Mouse (Mus musculus) thymus, postnatal 10 days (tissue): ENCODE measurements around the gene Ryk.

Experiments used
- DNase-seq, 2 experiments: peaks; one replicate each; pipeline ENCODE4 v3.0.0; 2021; ENCODE audit warnings: low spot score in 2 of 2

Ryk gene

DNA sequence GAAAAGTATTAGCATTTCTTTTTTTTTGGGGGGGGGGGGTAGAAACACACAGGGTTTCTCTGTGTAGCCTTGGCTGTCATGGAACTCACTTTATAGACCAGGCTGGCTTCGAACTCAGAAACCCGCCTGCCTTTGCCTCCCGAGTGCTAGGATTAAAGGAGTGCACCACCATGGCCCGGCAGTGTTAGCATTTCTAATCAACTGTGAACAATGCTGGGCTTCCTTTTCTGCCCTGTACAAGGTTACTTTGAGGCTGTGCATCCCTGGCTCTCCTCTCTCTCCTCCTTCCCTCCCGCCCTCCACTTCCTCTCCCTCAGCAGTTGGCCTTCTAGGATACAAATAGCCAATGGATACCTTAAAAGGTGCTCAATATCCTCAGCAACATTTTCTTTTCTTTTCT lies 114.0 kb downstream of the Ryk start:
- DNase-seq: no peak

DNA sequence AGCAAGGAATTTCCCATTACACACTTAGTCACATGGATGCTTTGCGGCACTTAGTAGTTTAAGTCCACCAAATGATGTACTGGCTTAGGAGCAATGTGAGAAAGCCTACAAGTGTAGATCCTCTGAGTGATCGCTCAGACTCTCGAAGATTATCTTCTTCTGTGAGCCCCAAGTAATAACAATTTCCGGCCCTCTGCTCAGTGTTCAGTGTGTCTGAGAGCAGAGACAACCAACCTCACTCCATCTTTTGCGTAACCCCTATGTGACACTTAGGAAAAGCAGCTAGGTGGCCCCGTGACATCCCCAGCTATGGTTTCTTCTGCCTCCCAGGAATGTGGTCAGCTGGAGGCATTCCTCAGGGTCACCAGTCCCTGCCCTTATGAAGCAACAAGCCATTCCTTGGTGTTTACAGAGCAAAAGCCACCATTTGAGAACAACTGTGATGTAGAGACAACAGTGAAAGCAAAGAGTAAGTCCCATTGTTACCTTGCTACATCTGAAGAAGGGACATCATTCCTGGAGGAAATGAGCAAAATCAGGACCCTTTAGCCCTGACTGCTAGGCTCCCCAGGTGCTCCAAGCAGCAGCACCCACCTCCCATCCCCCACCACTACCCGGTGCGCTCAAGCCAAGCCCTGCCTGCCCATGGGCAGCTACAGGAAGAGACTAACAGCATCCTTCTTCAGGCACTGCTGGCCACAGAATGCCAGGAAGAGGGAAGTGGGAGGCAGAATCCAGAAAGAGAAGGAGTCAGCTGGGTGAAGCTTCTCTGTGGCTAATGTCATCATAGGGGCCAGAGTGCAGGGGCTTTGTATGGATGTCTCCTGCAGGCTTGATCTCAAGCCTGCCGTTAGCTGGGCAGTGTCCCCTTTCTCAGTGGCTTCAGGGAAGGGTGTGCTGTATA lies 116.6 kb downstream of the Ryk start:
- no peak for DNase-seq

DNA sequence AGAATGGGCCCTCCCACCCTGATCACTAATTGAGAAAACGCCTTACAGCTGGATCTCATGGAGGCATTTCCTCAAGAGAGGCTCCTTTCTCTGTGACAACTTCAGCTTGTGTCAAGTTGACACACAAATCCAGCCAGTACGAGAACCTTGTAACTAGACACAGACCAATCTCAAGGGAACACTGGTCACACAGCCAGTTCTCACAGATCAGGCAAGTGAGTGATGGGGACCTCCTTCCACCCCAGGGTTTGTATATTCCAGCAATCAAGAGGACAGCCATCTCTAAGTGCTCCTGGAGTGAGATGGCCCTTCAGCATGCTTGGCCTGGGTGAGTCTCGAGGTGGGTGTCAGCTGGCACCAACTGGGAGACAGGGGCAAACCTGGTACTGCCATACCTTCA lies 121.1 kb downstream of the Ryk start:
- DNase-seq: no peak
